Mouse (Mus musculus) heart, postnatal 36 days (tissue): ENCODE measurements at regions not wholly inside any gene's neighbourhood (a gene's known extent, or its start where the extent isn't known, plus 50 kb on each side); places are given as distances from the start of the nearest gene placed in this dataset.

Experiments
- DNase-seq, 2 experiments: peaks; one replicate each; pipeline ENCODE4 v3.0.0; 2021 to 2022
- intact Hi-C: fragments of 180-260 bp; cut with DNase I; formaldehyde crosslinking; loops from one replicate; pipeline ENCODE4 v1.15.1; 2025

DNA sequence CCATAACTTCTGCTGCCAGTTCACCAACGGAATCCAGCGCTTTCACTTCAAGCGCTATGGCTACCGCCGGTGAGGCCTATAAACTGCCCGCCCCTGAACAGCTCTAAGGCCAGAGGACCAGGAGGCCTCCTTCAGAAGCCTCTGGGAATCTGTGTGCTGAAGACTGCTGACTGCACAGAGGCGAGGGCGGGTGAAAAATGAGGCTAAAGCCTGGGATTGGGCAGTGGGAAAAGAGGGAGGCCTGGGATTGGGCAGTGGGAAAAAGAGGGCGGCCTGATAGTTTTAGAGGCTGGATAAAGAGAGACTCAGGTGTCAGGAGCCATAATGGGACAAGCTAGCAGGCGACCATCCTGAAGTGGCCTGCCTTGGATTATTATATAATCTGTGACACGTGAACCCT, 80.8 kb downstream of the Plekhb2 start:
- DNase-seq, result no peak

DNA sequence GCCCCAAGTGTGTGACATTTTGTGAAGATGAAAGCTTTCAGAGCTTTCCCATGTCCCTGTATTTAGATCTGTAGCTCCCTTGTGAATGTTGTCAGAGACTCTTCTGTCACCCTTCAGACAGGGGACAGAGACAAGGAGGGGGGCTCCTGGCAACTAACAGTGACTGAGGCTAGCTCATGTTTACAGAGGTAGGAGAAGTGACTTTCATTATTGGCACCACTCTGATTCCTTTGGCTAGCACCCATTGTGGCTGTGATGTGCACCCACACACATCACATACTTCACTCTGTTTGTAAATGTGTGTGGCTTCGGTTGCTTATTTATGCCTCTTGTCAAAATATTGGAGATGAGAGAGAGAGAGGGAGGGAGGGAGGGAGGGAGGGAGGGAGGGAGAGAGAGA, 93.4 kb downstream of the Plekhb2 start:
- intact Hi-C loops, result no loop called here
- no peak for DNase-seq

More for the DNA sequence above, 80.8 kb downstream of the Plekhb2 start:
- intact Hi-C loops, result no loop called here

DNA sequence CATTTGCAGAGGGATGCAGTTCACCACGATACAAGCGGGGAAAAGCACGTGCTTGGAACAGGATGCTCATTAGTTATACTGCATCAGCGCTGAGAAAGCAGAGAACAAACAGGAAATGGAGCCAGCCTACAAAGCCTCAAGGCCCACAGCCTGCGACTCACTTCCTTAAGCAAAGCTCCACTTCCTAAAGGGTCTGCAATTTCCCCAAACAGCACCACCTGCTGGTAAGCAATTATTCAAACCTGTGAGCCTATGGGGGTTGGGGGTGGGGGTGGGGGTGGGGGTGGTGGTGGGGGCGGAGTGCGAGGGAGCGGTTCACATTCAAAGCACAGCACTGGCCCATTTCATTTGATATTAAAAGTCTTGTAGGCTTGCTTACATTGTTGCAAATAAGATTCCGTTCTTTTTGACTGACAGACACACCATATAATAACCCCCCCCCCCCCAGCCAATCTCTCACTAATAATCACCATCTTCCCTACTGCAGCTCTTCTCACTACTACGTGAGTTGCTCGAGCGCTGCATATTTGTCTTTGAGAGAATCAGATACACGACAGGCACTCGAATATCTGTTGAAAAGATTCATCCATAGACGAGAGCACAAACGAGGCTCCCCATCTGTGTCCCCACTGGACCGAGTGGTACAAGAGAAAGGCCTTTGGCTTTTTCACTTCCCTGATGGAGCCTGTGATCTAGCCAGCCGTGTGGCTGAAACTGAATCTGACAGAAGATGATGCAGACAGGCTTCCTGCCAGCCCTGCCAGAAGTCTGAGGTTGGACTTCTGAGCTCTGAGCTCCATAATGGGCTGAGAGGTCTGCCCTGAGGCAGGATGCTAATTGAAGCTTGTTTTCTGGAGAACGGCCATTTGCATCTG, 112.1 kb downstream of the Plekhb2 start:
- intact Hi-C loops, result no loop called here
- DNase-seq, result no peak

DNA sequence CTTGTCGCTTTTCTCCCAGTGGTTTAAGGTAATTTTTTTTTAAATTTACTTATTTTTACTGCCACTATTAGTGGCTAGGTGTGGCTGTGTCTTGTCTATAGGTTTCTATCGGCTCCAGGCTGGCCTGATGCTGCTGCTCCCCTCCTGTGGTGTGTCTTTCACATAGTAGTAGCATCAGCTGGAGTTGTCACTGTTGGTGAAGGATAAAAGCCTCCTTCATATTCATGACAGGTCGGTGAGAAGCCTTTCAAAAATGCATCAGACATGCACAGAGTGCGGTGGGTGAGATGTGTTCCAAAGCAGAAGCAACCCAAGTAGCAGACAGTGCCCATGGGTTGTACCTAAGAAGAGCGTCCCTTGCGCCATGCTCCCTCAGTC, 112.7 kb downstream of the Plekhb2 start:
- DNase-seq, result no peak
- intact Hi-C loops, result no loop called here

DNA sequence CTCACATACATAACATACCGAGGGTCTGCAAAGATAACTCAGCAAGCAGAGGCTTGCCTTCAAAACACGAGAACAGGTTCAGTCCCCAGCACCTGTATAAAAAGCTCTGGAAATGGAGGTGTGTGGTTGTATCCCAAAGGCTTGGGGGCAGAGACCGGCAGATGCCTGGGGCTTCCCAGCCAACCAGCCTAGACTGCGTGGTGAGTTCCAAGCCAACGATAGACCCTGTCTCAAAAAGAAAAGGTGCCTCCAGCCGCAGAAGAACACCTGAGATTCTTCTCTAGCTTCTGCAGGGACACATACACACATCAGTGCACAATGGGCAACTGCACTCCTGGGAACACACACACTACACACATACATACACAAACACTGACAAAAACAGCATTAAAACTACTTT, 125.0 kb downstream of the Plekhb2 start:
- no peak for DNase-seq

DNA sequence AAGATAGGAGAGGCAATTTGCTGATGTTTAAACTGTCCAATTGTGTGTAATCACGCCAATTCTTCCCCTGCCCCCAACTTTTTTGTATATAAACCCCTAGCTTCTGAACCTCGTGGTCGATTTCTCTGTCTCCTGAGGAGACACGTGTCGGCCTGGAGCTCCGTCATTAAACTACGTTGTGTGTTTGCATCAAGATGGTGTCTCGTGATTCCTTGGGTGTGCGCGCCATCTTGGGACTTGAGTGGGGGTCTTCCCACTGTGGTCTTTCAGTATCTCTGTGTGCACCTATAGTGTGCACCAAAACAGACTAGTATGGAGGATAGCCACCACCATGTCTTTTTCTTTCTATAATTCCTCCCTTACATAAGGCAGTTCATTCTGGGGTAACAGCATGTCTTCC, 128.4 kb downstream of the Plekhb2 start:
- intact Hi-C loops, result no loop called here
- no peak for DNase-seq

More for the DNA sequence above, 125.0 kb downstream of the Plekhb2 start:
- intact Hi-C loops, result no loop called here

DNA sequence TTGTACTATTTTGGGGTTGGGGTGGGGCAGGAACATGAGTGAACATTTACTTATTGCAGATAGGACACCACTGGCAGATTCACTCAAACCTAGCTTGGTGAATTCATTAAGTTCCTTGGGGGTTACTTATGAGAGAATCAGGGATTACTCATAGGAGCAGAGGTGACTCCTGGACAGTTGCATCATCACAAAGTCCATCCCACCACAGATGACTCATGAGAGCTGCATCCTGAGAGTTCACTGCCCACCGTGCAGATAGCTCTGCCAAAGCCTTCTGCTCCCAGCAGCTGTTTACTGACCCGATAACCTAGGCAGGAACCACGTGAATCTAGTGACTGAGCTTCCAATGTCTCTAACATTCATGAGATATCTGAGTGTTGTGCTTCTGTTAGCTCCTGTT, 129.6 kb downstream of the Plekhb2 start:
- DNase-seq, result no peak
- intact Hi-C loops, result no loop called here

DNA sequence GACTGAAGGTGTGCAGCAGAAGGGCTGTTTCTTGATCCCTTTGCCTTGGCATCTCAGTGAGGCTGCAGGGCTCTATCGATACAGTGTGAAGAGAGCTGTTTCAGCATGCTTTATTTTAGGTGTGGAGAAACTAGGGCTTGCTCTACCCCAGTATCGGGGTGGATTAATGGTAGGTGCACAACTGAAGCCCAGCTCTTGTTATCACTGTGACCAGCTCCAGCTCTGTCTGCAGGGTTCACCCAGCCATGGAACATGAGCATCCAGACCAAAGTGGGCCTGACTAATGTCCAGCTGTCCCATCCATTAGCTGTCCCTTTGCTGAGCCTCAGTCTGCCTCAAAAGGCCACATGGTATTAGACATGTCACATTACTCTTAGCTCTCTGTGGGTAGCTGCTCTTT, 132.2 kb downstream of the Plekhb2 start:
- intact Hi-C loops, result no loop called here

DNA sequence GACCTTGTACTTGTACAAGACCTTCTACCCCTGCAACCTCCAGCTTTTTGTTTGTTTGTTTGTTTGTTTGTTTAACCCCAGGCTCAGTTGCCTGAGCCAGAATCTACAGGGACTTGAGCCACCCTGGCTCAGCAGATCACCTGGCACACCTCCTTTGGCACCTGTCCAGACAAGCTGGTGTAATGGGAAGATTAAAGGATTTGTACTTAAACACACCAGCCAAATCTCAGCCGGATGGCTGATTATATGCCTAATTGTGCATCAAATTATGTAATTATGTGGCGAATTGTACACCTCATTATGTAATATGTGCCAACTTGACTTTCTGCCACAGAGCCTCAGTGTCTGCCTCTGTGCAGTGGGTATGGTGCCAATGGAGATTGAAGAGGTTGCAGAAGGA, 133.2 kb downstream of the Plekhb2 start:
- intact Hi-C loops, result no loop called here
- DNase-seq, result no peak

More for the DNA sequence above, 132.2 kb downstream of the Plekhb2 start:
- no peak for DNase-seq

DNA sequence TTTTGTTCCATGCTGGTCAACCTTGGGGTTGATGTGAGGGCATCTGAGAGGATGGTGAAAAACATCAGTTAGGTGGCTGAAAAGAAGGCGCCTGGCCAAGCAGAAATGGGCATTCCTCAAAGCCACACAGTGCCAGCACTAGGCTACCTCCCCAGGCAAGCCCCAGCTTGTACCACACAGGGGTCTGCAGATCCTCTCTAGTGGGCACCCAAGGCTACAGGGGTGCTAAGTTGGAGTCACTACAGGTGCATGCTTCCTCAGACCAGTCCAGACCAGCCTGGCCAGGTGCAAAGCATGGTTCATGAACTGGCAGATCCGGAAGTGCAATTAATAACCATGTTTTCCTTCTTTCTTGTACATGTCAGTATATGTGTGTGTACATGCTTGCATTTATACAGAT, 137.1 kb downstream of the Plekhb2 start:
- DNase-seq, result no peak
- intact Hi-C loops, result no loop called here

DNA sequence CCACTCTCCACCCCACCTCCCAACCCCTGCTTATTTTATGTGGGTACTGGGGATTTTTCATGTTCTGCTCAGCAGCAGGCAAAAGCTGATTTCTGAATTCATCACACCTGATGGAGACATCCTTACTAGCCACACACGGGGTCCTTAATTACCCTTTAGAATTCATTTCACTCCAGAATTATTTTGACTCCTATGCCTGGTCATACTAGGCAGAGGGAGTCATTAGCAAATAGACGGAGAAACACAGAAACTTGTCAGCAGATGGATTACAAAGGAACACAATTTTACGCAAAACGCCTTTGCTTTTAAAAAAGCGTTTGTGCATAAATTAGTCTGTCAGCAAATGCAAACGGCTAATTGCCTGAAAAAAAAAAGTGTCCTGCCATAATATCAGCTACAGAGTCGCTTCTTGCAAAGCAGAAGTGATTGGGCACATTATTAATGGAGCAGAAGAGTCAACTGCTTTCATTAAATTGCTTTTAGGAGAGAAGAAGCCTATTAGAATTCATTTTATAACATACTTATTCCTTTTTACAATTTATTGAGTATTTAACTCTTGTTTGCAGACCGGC, 138.0 kb downstream of the Plekhb2 start:
- no peak for DNase-seq
- intact Hi-C loops, result no loop called here

DNA sequence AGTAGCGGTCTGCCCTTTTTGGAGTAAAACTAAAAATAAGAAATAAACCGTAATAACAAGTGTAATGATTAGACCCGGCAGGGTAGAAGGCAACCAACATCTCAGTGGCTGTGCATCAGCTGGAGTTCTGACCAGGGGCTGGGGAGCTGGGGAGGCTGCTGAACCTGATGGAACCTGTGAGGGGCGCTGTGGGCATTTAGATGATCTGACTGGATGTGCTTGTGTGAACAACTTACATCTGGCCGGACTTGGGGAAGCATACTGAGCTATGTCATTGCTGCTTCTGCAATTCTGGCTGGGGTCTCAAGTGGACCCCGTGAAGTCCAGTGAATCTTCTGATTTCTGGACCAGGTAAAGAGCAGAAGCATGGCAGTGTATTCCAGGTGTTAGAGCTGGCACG, 138.4 kb downstream of the Plekhb2 start:
- intact Hi-C loops, result no loop called here

DNA sequence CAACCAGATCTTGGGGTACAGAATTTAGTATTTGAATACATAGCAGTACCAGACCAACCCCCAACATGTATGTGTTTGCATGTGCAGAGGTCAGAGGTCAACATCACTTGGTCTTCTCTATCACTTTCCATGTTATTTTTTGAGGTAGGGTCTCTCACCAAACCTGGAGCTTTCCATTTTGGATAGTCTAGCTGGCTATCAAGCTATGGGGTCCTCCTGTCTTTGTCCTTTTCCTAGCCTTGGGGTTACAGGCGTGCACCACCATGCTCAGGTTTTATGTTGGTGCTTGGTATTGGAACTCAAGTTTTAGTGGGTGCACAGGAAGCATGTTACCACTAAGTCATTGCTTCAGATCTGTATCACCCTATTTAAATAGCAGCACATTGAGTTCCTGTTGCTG, 151.0 kb downstream of the Plekhb2 start:
- no peak for DNase-seq
- intact Hi-C loops, result no loop called here

More for the DNA sequence above, 138.4 kb downstream of the Plekhb2 start:
- no peak for DNase-seq

DNA sequence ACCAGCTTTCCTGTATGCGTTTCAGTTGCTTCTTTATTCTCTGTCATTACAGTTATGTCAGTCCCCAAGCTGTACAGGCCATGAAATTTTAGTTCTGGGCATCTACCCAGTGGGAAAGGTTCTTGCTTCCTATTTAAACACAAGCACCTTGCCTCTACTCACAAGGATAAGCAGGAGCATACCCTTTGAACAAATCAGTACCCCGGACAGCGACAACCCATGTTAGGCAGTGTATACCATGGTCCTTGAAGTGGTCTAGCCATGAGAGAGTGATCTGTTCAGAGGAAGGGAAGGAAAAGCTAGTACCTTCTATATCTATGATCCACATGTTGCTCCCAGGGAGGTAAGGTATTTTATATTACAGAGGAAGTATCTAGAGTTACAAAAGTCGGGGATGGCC, 167.7 kb downstream of the Plekhb2 start:
- no peak for DNase-seq
- intact Hi-C loops, result no loop called here

DNA sequence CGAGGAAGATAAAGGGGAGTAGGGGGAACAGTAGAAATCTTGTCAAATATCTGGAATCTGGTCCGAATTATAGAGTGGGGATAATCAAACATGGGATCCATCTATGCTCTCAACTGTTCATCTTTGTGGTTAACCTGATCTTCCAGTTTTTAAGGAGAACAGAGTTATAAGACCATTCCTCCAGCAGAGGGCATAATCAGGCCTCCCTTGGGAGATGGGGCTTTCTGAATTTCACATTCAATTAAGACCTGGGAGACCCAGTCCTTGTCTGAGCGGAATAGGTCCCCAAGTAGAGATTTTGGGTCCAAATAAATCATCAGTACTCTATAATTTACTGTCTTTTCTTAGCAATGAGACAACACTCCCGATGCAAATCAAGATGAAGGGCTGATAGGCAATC, 182.8 kb downstream of the Plekhb2 start:
- no peak for DNase-seq
- intact Hi-C loops, result no loop called here

DNA sequence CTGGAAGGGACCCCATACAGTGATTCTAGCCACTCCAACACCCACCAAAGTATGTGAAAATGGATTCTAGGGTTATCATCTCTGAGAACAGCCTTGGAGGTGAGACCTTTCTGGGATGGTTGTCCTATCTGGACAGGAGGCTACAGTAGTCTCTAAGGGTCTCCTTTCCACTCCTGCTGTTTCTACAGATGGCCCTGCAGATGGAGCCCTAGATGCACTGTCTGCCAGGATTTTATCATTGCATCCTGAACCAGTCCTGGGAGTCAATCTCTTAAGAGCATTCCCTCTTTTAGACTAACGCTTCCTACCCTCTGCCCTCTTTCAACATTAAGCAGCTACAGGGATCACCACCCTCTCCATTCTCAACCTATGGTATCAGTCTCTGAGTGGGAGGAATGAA, 223.0 kb downstream of the Plekhb2 start:
- intact Hi-C loops, result no loop called here
- no peak for DNase-seq

DNA sequence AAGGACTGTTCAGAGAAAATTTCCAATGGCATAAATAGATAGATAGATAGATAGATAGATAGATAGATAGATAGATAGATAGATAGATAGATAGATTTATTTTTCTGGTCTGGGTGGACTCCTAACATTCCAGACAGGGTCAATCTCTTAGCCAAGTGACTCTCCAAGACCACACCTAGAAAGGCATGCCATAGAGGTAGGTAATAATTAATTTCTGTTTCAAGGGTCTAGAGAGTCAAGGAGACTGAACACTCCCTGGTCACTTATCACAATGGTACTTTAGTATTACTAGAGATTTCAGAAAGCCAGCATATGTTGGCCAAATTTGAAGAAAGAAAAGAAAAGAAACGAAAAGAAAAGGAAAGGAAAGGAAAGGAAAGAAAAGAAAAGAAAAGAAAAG, 245.1 kb downstream of the Plekhb2 start:
- intact Hi-C loops, result no loop called here

DNA sequence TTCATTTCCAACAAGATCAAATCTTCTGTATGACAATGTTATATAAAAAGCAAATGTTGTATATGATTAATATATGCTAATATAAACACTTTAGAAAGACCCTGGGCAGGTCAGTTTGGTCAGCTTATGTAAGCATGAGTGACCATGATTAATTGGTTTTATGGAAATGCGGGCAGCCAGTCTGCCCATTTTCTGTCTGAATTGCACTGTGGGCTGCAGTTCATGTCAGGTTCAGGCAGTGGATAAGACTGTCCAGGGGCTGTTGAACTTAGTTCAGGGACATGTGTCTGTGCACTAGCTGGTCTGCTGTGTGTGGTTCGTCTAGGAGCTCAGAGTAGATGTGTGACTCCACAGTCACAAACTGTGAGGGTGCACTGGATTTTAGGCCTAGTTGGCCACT, 246.0 kb downstream of the Plekhb2 start:
- intact Hi-C loops, result no loop called here
- no peak for DNase-seq

More for the DNA sequence above, 245.1 kb downstream of the Plekhb2 start:
- DNase-seq, result no peak

DNA sequence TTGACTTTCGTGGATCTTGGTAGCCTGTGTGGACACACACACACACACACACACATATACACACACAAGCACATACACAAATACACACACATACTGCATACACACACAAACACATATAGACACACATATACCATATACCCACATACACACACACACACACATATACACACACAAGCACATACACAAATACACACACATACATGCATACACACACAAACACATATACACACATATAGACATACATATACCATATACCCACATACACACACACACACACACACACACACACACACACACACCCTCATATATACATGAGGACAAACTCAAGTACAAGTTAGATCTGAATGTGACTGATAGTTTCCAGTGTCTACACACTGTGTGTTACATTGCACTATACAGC, 256.9 kb downstream of the Plekhb2 start:
- intact Hi-C loops, result no loop called here
- DNase-seq, result no peak

DNA sequence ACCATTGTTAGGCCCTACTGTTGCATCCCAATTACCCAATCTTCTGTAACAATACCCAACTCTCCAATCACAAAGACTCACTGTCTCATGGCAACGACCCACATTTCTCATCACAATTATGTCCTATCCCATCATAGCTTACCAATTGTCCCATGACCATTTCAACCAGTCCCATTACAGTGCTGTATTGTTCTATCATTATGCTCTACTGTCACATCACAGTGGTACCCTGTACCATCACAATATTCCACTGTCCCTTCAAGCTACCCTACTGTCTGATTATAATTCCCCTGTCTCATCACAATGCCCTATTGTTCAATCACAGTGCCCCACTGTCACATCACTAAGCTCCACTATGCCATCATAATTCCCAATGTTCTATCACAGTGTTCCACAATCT, 260.0 kb downstream of the Plekhb2 start:
- DNase-seq, result no peak
- intact Hi-C loops, result no loop called here

DNA sequence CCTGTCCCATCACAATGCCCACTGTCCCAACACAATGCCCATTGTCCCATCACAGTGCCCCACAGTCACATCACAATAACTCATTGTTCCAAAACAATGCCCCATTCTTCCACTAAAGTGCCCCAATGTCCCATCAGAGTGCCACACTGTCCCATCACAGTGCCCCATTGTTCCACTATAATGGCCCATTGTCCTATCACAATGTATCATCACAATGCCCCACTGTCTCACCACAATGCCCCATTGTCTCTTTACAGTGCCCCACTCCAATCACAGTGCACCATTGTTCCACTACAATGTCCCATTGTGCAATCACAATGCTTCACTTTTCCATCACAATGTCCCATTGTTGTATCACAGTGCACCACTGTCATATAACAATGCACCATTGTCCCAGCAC, 265.7 kb downstream of the Plekhb2 start:
- DNase-seq, result no peak
- intact Hi-C loops, result no loop called here

DNA sequence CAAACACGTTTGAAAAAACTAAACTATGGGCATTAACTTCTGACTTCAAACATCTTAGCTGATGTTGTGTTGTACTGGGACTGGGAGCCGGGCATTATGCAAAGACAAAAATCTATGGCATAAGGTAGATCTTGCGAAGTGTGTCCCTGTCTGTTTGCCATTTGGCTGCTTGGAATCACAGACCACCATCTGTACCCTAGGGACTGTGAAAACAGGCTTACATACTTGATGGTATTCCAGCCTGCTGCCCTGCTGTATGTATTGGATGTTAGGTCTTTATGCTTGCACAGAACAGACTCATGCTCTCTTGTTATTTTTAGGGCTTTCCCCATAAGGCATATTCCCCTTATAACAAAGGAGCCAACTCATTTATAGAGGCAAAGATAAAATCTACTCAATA, 288.1 kb downstream of the Plekhb2 start:
- DNase-seq, result no peak
- intact Hi-C loops, result no loop called here

DNA sequence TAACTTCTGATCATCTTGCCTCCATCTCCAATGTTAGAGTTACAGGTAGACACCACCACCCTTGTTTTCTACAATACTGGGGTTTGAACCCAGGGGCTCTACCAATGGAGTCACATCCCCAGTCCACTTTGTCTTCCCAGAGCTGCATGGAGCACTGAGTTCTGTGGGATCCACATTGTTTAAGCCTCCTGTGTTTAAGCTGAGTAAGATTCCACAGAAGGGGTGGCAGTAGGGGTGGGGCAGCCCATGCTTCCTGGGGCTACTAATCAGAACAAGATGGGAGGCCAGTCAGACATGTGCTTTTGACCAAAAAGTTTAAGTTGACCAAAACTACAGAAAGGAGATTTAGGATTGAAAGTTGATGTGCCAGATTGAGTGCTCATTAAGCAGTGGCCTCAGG, 299.3 kb downstream of the Plekhb2 start:
- DNase-seq, result no peak
- intact Hi-C loops, result no loop called here
